Mouse (Mus musculus): Measurements from ENCODE around the gene Tars.

DNA sequence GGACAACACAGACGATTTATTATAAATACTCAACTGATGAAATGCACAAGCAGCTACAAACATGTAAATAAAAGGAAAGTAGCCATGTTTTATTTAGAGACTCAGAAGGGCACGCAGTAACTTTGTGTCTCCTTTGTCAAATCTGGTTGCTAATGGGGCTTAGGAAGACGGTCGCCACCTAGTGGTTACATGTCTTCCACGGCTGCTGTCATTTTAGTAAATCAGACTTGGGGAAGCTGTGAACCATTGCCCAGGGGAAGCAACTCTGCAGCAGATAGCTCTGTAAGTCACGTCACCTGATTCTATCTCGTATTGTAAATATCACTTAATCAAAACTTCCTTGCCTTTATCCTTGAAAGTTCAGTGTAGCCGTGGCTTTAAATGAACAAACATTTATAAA, 7.9 kb upstream of the Tars start:
- TF ChIP-seq POU5F1 (IDR thresholded peaks at IDR 0.05; ENCODE audit: borderline replicate concordance, low read length) (no peak), CTCF (conservative IDR thresholded peaks at IDR 0.05; ENCODE audit: low read length) (peak; percentile 61), NANOG (IDR thresholded peaks at IDR 0.05; ENCODE audit: borderline replicate concordance, low read length) (no peak)
